Mouse (Mus musculus) spleen, adult 12 weeks (tissue): ENCODE results near the gene Kif3a.
A peak's percentile ranks its signal among the peaks of the same experiment; 100 is the strongest.
"Not testable (repeated sequence)": the region's sequence is repeated elsewhere in the genome, so short reads cannot be mapped to it uniquely, and the experiment has no call there.

Source experiments
- DNase-seq: peaks from one replicate; pipeline ENCODE4 v3.0.0; 2022; ENCODE audit warnings: low spot score

Kif3a gene

GRCm38 (mm10) chr11:53543021-53543420 lies 24.2 kb upstream of the Kif3a start:
- no peak for DNase-seq

GRCm38 (mm10) chr11:53546271-53546670 lies 20.9 kb upstream of the Kif3a start:
- DNase-seq, result no peak

GRCm38 (mm10) chr11:53547566-53547965 lies 19.6 kb upstream of the Kif3a start:
- DNase-seq, result no peak

GRCm38 (mm10) chr11:53548036-53548605 lies 19.1 kb upstream of the Kif3a start:
- no peak for DNase-seq

GRCm38 (mm10) chr11:53550714-53551113 lies 16.5 kb upstream of the Kif3a start:
- DNase-seq, result no peak

GRCm38 (mm10) chr11:53551754-53552153 lies 15.4 kb upstream of the Kif3a start:
- peak; percentile 21 for DNase-seq

- DNase-seq, result not testable (repeated sequence)
Measured at GRCm38 (mm10) chr11:53556529-53556928, 10.7 kb upstream of the Kif3a start.

GRCm38 (mm10) chr11:53557992-53558391 lies 9.2 kb upstream of the Kif3a start:
- not testable (repeated sequence) for DNase-seq

GRCm38 (mm10) chr11:53559980-53560379 lies 7.2 kb upstream of the Kif3a start:
- DNase-seq, result not testable (repeated sequence)

- no peak for DNase-seq
Measured at GRCm38 (mm10) chr11:53561986-53562385, 5.2 kb upstream of the Kif3a start.

GRCm38 (mm10) chr11:53566646-53567045 lies 533 bp upstream of the Kif3a start:
- DNase-seq, result no peak

- no peak for DNase-seq
Measured at GRCm38 (mm10) chr11:53580562-53580961, 13.4 kb downstream of the Kif3a start.

GRCm38 (mm10) chr11:53583151-53583550 lies 16.0 kb downstream of the Kif3a start:
- no peak for DNase-seq

- no peak for DNase-seq
Measured at GRCm38 (mm10) chr11:53584849-53585248, 17.7 kb downstream of the Kif3a start.

- DNase-seq, result no peak
Measured at GRCm38 (mm10) chr11:53585510-53585909, 18.3 kb downstream of the Kif3a start.

- DNase-seq, result no peak
Measured at GRCm38 (mm10) chr11:53588279-53588678, 21.1 kb downstream of the Kif3a start.

GRCm38 (mm10) chr11:53590368-53590768 lies 23.2 kb downstream of the Kif3a start:
- peak; percentile 73 for DNase-seq

GRCm38 (mm10) chr11:53591116-53591515 lies 23.9 kb downstream of the Kif3a start:
- DNase-seq, result no peak

GRCm38 (mm10) chr11:53604983-53605382 lies 37.8 kb downstream of the Kif3a start:
- DNase-seq, result no peak

GRCm38 (mm10) chr11:53605609-53606008 lies 38.4 kb downstream of the Kif3a start:
- DNase-seq, result no peak

- no peak for DNase-seq
Measured at GRCm38 (mm10) chr11:53609231-53609630, 42.1 kb downstream of the Kif3a start.

- DNase-seq, result no peak
Measured at GRCm38 (mm10) chr11:53609672-53610071, 42.5 kb downstream of the Kif3a start.

GRCm38 (mm10) chr11:53615172-53615571 lies 48.0 kb downstream of the Kif3a start:
- no peak for DNase-seq

GRCm38 (mm10) chr11:53615575-53615974 lies 48.4 kb downstream of the Kif3a start:
- DNase-seq, result no peak
